Mouse (Mus musculus): Measurements from ENCODE around the gene Nusap1. TPM values are rescaled to one million over a fixed set of nuclear protein-coding genes. Genes with fewer than 3 reads are reported as not detected.
A peak's percentile ranks its signal among the peaks of the same experiment; 100 is the strongest.
"Not testable (repeated sequence)": the region's sequence is repeated elsewhere in the genome, so short reads cannot be mapped to it uniquely, and the experiment has no call there.

Gene Nusap1
- total RNA-seq, 2 experiments from 2014 or later = 0.11 to 0.28 TPM

DNA sequence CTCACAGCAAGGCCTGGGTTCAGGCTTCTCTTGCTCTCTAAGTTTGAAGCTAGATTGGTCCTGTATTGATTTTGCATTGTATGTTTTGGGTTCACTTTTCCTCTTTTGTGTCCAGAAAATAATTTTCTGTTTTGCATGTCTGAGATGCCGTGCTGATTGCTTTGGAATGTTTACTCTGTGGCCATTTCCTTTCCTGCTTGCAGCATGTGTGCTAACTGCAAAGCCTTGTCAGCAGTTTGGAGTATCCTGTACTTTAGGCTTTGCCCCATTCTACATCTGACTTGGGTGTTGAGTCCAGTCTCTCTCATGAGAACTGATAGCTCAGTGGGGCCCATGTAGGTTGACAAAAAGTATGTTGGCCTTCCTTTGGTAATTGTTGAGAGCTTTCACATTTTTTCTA lies 15.6 kb upstream of the Nusap1 start:
- H3K27ac ChIP-seq = no peak overlapping the region
- no peak for TF ChIP-seq CTCF (IDR thresholded peaks at IDR 0.05)
- DNase-seq = no peak
- no peak overlapping the region for H3K4me3 ChIP-seq
- intact Hi-C loops (cut with DNase I) = no loop called here

DNA sequence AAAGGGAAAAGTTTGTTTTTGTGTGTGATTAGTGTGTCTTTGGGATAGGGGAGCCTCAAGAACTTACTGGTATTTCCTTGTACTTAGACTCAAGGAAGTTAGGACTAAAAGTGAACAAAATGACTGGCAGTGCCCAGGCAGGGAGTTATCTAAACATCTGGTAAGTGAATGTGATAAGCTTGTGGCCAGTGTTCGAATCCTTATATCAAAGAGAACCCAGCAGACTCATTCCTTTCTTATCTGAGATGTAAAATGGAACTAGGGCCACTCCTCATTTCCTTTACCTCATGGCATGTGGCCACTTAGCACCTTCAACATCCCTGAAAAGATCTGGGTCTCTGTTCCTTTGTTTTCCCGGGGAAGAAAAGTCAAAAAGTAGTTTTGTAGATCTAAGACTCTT lies 14.2 kb upstream of the Nusap1 start:
- Histone ChIP-seq H3K27ac (no peak overlapping the region), H3K4me3 (no peak overlapping the region)
- intact Hi-C loops (cut with DNase I) = no loop called here
- TF ChIP-seq CTCF (IDR thresholded peaks at IDR 0.05) = no peak
- DNase-seq = no peak

DNA sequence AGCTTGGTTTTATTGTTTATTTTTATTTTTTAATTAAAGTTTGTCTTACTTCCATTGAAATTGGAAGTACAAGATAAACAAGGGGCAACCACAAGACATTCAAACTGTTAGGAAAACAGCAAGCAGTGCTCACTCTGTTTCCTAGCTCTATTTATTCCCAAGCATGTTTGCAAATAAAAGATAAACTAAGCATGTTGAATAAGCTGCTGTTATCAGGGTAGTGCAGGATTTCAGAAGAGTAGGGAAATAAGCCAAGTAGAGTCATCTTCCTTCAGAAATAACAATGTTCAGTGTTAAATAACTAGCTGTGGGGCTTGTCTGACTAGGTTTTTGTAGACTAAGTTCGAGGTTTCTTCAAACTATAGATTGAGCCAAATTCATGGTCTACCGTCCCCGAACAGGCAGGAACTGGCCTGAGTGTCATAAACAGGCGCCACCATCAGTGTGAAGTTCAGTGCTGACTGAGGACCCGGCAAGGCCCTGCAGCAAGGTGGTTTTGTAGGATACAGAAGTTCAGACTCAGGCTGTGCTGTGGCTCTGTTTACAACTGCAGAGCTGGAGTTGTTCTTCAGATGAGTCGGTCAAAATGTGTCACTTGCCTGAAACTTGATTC lies 12.6 kb upstream of the Nusap1 start:
- no peak for DNase-seq
- Histone ChIP-seq H3K27ac (no peak overlapping the region), H3K4me3 (no peak overlapping the region)
- intact Hi-C loops (cut with DNase I) = no loop called here
- no peak for TF ChIP-seq CTCF (IDR thresholded peaks at IDR 0.05)

DNA sequence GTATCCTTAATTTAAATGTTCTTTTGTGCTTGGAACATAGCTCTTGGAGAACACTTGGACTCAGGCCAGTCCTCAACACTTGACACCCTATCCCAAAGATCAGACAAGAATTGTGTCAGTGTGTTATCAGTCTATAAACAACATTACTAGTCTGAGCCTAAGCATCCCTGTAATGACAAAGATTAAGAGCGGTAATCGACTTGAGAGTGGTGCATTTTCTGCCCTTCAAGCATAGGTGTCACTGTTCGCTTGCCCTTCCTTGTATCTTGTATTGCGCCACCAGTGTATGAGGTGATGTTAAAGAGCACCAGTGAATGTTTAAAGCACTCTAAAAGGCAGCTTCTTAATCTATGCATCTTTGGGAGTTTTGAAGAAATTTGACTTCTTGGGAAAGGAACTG lies 11.1 kb upstream of the Nusap1 start:
- no peak for TF ChIP-seq CTCF (IDR thresholded peaks at IDR 0.05)
- no peak for DNase-seq
- H3K4me3 ChIP-seq = no peak overlapping the region
- no peak overlapping the region for H3K27ac ChIP-seq
- intact Hi-C loops (cut with DNase I) = no loop called here

DNA sequence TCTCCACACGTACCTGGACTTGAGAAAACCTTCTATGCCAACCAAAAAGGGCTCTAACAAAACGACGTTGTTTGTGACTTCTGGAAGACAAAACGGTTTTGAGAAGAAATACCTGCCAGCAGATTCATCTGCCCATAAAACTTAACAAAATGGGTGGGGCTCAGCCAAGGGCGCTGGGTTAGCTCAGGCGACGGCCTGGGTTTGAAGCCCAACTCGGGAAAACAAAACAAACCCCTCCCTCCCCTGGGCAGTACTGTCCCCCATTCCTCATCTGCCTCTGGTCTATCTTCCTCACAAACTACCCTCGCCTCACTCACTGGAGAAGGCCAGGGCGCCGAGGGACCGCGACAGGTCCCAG lies 278 bp upstream of the Nusap1 start:
- DNase-seq = no peak
- intact Hi-C loops (cut with DNase I) = no loop called here
- no peak for TF ChIP-seq CTCF (IDR thresholded peaks at IDR 0.05)
- peak overlapping the region; percentile 79 for H3K4me3 ChIP-seq
- peak overlapping the region; percentile 41; the same call in 1 of the 2 replicates for H3K27ac ChIP-seq

DNA sequence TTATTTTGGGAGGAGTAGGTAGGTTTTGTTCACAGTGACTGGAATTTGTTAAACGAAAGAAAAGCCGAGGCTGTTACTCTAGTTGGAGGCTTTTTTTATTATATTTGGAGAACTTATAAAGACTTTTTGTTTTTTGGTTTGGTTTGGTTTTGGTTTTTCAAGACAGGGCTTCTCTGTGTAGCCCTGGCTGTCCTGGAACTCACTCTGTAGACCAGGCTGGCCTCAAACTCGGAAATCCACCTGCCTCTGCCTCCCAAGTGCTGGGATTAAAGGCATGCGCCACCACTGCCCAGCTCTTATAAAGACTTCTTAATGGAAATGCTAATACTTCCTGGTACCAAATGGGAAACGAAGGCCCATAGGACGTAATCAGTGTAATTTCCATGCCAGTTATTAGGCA lies 904 bp downstream of the Nusap1 start:
- Histone ChIP-seq H3K27ac (peak overlapping the region; percentile 56; the same call in 1 of the 2 replicates), H3K4me3 (peak overlapping the region; percentile 79)
- intact Hi-C loops (cut with DNase I); DNase-seq: not testable (repeated sequence)

DNA sequence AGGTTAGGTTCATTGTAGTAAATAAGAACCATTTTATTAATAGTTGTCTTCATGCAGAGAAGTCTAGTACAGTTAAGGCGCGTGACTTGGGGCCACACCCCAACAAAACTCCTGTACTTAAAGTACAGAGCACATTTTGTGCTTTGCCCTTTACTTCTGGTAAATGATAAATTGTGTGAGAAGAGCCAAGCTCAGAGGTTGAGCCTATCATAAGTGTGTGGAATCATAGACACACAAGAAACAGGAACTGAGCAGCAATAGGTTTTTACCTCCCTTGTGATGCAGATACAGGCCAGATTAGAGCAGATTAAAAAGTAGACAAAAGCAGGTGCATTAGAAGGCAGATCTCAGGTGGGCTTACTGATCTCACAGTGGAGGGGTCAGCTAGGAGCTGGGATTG lies 3.2 kb downstream of the Nusap1 start:
- no peak for TF ChIP-seq CTCF (IDR thresholded peaks at IDR 0.05)
- no peak overlapping the region for H3K4me3 ChIP-seq
- DNase-seq = no peak
- no peak overlapping the region for H3K27ac ChIP-seq
- intact Hi-C loops (cut with DNase I) = no loop called here

DNA sequence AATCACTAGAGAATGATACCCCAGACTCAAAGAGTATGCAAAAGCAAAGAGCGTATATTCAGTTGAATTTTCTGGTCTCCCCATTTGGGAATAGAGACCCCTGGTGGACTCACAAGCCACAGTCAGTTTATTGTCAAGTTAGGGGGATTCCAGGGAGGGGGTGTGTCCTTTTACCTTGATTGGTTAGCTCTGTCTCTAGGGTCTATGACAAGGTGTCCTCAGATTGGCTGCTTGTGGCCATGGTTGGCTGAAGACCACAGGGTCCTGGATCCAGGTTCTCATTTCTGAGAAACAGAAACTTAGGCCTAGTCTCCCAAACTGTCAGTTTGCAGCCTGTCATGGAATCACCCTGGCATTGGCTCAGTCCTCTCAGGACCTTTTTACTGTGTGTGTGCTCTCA lies 18.7 kb downstream of the Nusap1 start:
- TF ChIP-seq CTCF (IDR thresholded peaks at IDR 0.05) = no peak
- intact Hi-C loops (cut with DNase I) = no loop called here
- H3K27ac ChIP-seq = no peak overlapping the region
- no peak overlapping the region for H3K4me3 ChIP-seq
- DNase-seq = no peak

DNA sequence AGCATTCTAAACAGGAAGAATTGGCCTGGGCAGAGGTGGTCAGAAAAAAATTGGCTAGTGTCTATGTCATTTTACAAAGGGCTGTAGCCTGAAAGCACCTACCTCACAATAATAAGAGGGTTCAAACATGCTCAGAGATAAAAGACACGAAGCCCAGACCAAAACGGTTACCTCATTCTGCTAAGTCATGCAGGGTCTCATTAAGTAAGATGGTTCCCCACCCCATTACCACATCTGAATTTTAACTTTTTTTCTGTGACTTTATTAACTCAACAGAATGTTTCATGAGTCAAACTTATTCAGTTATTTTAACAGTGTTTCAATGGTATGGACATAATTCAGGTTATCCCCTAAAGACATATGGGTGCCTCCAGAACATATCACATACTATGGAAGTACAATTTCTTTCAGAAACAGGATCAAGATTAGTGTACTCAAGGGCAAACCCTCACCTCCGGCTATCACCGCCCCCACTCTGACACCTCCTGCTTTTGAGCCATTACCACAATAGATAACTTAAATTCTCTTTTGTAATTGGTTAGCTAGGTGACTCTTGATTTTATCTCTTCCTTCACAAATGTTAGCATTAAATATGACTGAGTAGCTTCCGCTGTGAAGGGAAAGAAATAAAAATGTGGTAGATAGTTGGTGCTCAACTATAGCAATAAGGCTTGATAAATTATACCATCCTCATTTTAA lies 23.3 kb downstream of the Nusap1 start:
- Histone ChIP-seq H3K27ac (no peak overlapping the region), H3K4me3 (no peak overlapping the region)
- DNase-seq = no peak
- intact Hi-C loops (cut with DNase I) = no loop called here
- TF ChIP-seq CTCF (IDR thresholded peaks at IDR 0.05) = no peak

DNA sequence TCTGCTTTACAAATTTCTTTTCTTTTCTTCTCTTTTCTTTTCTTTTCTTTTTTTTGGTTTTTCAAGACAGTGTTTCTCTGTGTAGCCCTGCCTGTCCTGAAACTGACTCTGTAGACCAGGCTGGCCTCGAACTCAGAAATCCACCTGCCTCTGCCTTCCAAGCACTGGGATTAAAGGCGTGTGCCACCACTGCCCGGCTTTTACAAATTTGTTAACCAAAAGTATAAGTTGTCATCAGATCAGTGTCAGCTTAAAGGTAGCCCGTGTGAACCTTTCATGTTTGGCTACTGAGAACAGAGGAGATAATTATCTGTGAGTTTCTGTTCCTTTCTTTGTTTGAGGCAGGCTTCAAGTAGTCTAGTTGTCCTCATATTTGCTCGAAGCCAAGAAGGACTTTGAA lies 26.2 kb downstream of the Nusap1 start:
- no peak for TF ChIP-seq CTCF (IDR thresholded peaks at IDR 0.05)
- H3K27ac ChIP-seq = no peak overlapping the region
- no peak overlapping the region for H3K4me3 ChIP-seq
- DNase-seq = no peak
- intact Hi-C loops (cut with DNase I) = no loop called here

DNA sequence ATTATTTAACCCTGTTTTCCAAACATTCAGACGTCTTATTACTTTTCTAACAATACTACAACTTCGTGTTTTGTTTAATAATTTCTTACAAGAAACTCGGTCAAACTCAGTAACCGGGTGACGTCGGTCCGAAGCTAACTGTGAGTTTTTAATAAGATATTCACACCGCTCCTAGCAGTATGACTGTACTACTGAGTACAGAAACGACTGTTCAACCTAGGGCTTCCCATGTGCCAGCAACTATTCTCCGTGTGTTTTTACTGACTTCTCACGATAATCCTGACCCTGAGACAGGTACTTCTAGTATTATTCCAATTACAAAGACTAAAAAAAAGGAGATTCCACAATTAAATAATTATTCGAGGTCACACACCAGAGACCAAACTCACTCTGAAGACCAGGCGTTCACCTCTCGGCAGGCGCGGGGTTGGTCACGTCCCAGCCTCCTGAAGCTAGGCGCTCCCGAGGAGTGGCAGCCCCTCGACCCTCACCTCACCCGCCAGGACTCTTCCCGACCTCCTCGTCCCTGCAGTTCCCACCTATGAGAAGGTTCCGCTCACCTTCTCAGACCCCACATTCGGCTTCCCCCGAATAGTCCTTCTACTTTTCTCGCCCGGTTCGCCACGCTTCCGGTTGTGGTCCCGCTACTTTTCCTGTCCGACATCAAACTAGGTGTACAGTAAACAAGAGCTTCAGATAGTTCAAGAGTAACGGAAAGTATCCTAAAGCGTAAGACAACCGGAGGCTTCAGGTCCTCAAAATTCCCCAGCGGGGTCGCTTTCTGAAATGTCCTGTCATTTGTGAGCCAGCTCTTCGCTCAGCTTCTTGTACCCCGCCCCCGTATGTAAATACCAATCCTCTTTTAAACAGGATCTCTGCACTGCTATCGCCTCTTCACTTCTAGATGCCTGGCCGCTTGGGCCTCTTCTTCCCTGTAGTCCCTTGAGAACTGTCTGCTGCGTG lies 44.4 kb downstream of the Nusap1 start, which contains the start of gene Ndufaf1:
Gene Ndufaf1, minus strand, starts transcription at position 608 of the 963 bp plus-strand sequence.
- intact Hi-C loops (cut with DNase I) = no loop called here
- peak within 1 kb of the TSS; percentile 99 for H3K4me3 ChIP-seq
- no peak for TF ChIP-seq CTCF (IDR thresholded peaks at IDR 0.05)
- H3K27ac ChIP-seq = peak within 1 kb of the TSS; percentile 89
- DNase-seq = peak; percentile 85

DNA sequence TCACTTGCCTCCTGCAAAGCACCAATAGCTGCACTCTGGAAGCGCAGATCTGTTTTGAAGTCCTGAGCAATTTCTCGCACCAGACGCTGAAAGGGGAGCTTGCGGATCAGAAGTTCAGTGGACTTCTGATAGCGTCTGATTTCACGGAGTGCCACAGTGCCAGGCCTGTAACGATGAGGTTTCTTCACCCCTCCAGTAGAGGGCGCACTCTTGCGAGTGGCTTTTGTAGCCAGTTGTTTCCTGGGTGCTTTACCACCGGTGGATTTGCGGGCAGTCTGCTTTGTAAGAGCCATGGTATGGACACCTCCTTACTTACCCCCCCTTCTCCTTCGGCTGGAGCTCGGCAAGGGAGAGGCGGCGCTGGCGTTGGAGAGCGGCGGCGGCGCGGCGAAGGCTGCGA lies 47.6 kb downstream of the Nusap1 start:
- DNase-seq; H3K27ac ChIP-seq; intact Hi-C loops (cut with DNase I); H3K4me3 ChIP-seq: not testable (repeated sequence)
- TF ChIP-seq CTCF (IDR thresholded peaks at IDR 0.05) = peak; percentile 19; the same call in 1 of the 2 replicates

DNA sequence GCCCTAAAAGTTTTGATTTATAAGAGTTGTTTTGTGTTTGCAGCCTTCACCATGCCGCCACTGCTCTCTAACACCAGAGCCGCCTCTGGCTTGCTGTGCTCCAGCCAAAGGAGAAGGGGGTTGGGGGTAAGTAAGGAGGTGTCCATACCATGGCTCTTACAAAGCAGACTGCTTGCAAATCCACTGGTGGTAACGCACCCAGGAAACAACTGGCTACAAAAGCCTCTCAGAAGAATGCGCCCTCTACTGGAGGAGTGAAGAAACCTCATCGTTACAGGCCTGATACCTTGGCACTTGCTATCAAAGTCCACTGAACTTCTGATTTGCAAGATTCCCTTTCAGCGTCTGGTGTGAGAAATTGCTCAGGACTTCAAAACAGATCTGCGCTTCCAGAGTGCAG lies 50.9 kb downstream of the Nusap1 start:
- no peak overlapping the region for H3K27ac ChIP-seq
- no peak overlapping the region for H3K4me3 ChIP-seq
- intact Hi-C loops (cut with DNase I) = no loop called here
- peak; percentile 63 for TF ChIP-seq CTCF (IDR thresholded peaks at IDR 0.05)
- peak; percentile 15 for DNase-seq

All from gastrocnemius, adult 2 months (tissue).